Mouse (Mus musculus): ENCODE data around the gene Gm14685. TPM values are rescaled to one million over a fixed set of nuclear protein-coding genes. Genes with fewer than 3 reads are reported as not detected.
"Not testable (repeated sequence)": the region's sequence is repeated elsewhere in the genome, so short reads cannot be mapped to it uniquely, and the experiment has no call there.

Gene Gm14685
- not detected for total RNA-seq (2021)
- long read RNA-seq, experiment 1: 0 reads
- long read RNA-seq, experiment 2: 0 reads

DNA sequence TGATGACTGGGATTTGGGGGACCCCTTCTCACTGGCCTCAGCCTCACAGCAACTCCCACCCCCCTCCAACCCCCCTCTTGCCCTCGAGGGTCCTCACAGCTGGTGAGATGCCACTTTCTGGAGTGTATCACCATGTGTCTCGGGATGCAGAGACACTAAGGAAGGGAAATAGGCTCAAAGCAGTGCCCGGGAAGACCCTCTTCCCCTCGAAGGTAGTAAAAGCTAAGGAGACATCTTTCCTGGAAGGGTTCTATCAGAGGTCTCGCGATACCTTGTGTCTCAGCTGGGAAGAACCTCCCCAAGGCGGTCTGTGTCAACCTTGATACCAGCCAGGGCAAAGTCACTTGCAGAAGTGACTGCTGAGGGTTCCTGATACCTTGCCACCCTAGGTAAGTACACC, at the start of gene Gm14685:
Gm14685 (plus strand) TSS at position 301 of the 400 bp plus-strand sequence.
- intact Hi-C loops (cut with DNase I); DNase-seq; H3K4me3 ChIP-seq; H3K27ac ChIP-seq: not testable (repeated sequence)

DNA sequence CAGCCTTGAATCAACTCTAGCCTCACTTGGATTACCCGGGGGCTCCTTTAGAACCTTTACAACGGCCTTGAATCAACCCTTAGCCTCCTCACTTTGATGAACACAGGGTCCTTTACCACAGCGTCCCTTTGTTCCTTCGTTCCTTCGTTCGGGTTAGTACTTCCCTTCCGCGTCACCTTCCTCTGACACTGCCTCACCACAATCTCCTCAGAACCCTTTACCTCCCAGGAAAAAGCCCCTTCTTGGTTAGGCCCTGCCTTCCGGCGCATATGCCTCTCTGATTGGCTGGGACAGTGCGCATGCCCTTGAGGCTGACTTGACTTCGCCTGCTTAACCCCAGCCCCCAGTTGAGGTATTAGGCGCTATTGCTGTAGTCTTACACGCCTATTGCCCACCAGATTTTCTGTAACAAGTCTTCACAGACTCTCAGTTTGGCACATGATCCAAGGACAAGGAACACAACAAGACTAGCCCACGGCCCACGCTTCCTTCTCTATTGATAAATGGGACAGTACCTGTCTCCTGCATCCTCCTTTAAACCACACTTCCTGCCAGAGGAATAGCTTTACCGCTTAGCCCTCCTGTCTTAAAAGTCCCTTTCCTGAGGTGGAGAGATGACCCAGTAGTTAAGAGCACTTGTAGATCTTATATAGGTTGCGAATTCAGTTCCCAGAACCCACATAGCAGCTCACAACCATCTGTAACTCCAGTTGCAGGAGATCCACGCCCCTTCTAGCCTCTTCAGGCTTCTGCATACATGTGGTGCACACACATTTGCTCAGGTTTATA, 34.4 kb upstream of the Gm14685 start, which contains the start of gene Xlr4a:
Xlr4a (minus strand) TSS at position 212 of the 789 bp plus-strand sequence.
- intact Hi-C loops (cut with DNase I); H3K27ac ChIP-seq; DNase-seq; H3K4me3 ChIP-seq: not testable (repeated sequence)

- intact Hi-C loops (cut with DNase I); H3K27ac ChIP-seq; H3K4me3 ChIP-seq; DNase-seq: not testable (repeated sequence)
These were observed 19.8 kb upstream of the Gm14685 start, which contains the start of gene Xlr3a for GRCm38 (mm10) chrX:73096941-73097508. TSS of gene Xlr3a (minus strand) at chrX:73097095.

GRCm38 (mm10) chrX:73122859-73123829, 6.3 kb downstream of the Gm14685 start:
- H3K4me3 ChIP-seq; DNase-seq; intact Hi-C loops (cut with DNase I); H3K27ac ChIP-seq: not testable (repeated sequence)

- intact Hi-C loops (cut with DNase I); DNase-seq; H3K27ac ChIP-seq; H3K4me3 ChIP-seq: not testable (repeated sequence)
These were observed 26.4 kb downstream of the Gm14685 start for GRCm38 (mm10) chrX:73143218-73143618.

DNA sequence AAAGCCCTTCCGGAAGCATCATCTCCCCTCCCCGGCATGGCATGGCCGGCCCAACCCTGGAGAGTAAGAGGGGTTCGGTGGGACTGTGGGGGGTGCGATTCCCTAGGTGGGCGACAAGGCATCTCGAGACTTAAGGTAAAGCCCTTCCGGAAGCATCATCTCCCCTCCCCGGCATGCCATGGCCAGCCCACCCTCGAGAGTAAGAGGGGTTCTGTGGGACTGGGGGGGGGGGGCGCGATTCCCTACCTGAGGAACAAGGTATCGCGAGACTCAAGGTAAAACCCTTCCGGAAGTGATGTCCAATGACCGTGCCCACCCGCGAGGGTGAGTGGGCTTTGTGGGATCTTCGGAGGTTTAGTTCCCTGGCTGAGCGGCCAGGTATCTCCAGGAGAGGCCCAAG, 31.6 kb downstream of the Gm14685 start, which contains the start of gene Xlr5b:
Xlr5b (plus strand) TSS at position 301 of the 400 bp plus-strand sequence.
- intact Hi-C loops (cut with DNase I): not testable (repeated sequence)

DNA sequence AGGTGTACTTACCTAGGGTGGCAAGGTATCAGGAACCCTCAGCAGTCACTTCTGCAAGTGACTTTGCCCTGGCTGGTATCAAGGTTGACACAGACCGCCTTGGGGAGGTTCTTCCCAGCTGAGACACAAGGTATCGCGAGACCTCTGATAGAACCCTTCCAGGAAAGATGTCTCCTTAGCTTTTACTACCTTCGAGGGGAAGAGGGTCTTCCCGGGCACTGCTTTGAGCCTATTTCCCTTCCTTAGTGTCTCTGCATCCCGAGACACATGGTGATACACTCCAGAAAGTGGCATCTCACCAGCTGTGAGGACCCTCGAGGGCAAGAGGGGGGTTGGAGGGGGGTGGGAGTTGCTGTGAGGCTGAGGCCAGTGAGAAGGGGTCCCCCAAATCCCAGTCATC, 32.5 kb downstream of the Gm14685 start, which contains the start of gene DXBay18:
DXBay18 (minus strand) TSS at position 101 of the 400 bp plus-strand sequence.
- intact Hi-C loops (cut with DNase I); H3K27ac ChIP-seq; DNase-seq; H3K4me3 ChIP-seq: not testable (repeated sequence)

More for the DNA sequence above, 31.6 kb downstream of the Gm14685 start, which contains the start of gene Xlr5b:
- DNase-seq, H3K27ac ChIP-seq, H3K4me3 ChIP-seq: not testable (repeated sequence)

DNA sequence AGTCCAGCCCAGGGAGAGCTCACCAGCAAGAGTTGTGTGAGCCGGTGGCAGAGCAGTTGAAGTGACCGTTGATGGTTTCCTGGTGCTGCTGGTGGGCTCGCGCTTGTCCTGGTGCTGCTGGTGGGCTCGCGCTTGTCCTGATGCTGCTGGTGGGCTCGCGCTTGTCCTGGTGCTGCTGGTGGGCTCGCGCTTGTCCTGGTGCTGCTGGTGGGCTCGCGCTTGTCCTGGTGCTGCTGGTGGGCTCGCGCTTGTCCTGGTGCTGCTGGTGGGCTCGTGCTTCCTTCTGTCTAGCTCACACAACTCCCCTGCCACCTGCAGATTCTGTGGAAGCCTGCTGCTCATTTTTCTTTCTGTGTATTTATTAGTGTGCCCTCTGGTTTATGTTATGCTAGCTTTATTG, 60.0 kb downstream of the Gm14685 start, which contains the start of gene Spin2d:
Spin2d (minus strand) TSS at position 101 of the 400 bp plus-strand sequence.
- H3K4me3 ChIP-seq; intact Hi-C loops (cut with DNase I); H3K27ac ChIP-seq; DNase-seq: not testable (repeated sequence)

Other genes with a start within 250 kb of the Gm14685 start
- 10 to 100 TPM; 24.4 to 28.6 TPM for gene Cetn2, start 198.6 kb upstream of the Gm14685 start, total RNA-seq (2021)
- 1 to 10 TPM; 4.3 to 4.6 TPM for gene Nsdhl, start 198.5 kb upstream of the Gm14685 start, total RNA-seq (2021)
- gene Zfp185, start 129.7 kb upstream of the Gm14685 start, total RNA-seq (2021): 1 to 10 TPM in 1 of 2 experiments, under 1 TPM in 1; 0.82 to 2.5 TPM
- gene Pnma5, start 79.9 kb upstream of the Gm14685 start, total RNA-seq (2021): under 1 TPM in 1 of 2 experiments, not detected in 1; 0.14 TPM
- not detected for gene Pnma3, start 52.3 kb upstream of the Gm14685 start, total RNA-seq (2021)
- not detected for gene Xlr4a, start 34.6 kb upstream of the Gm14685 start, total RNA-seq (2021)
- gene Xlr3a, start 20.0 kb upstream of the Gm14685 start, total RNA-seq (2021): under 1 TPM in 1 of 2 experiments, not detected in 1; 0.11 TPM
- gene Xlr5b, start 31.7 kb downstream of the Gm14685 start, total RNA-seq (2021): not detected
- gene DXBay18, start 32.4 kb downstream of the Gm14685 start, total RNA-seq (2021): not detected
- gene Spin2d, start 59.9 kb downstream of the Gm14685 start, total RNA-seq (2021): not detected
- gene Xlr3b, start 75.2 kb downstream of the Gm14685 start, total RNA-seq (2021): 1 to 10 TPM in 1 of 2 experiments, under 1 TPM in 1; 0.17 to 4.8 TPM
- not detected for gene Xlr4b, start 97.3 kb downstream of the Gm14685 start, total RNA-seq (2021)
- 1 to 10 TPM; 5.6 to 6.6 TPM for gene F8a, start 111.2 kb downstream of the Gm14685 start, total RNA-seq (2021)
- gene Xlr4c, start 126.1 kb downstream of the Gm14685 start, total RNA-seq (2021): not detected
- under 1 TPM in 1 of 2 experiments, not detected in 1; 0.22 TPM for gene Xlr3c, start 148.3 kb downstream of the Gm14685 start, total RNA-seq (2021)
- gene Xlr5a, start 175.9 kb downstream of the Gm14685 start, total RNA-seq (2021): not detected
- not detected for gene Xlr5c, start 175.9 kb downstream of the Gm14685 start, total RNA-seq (2021)
- not detected for gene Gm45015, start 219.8 kb downstream of the Gm14685 start, total RNA-seq (2021)
- 1 to 10 TPM; 3.9 to 7.7 TPM for gene Zfp275, start 225.6 kb downstream of the Gm14685 start, total RNA-seq (2021)

Data from gastrocnemius, adult 2 months (tissue).